Mouse (Mus musculus) midbrain, postnatal 0 days (tissue): ENCODE data around the gene Sh3bp1. TPM values are rescaled to one million over a fixed set of nuclear protein-coding genes. Genes with fewer than 3 reads are reported as not detected.

Experiments used
- ATAC-seq: fragments of 200-750 bp; cut with Nextera tagmentation; 2 replicates; pipeline ENCODE4 v1.8.0; 2017; ENCODE audit warnings: moderate number of reproducible peaks, mild to moderate bottlenecking, moderate TSS enrichment, moderate library complexity; ENCODE audit not compliant: low FRiP score
- DNase-seq: peaks from one replicate; pipeline ENCODE4 v3.0.0-alpha.2; 2015; ENCODE audit warnings: low spot score
- H3K27ac ChIP-seq: fragments of 300-500 bp; sonication (generic); 2 replicates; pipeline ENCODE4 v1.5.1; 2014; ENCODE audit warnings: low read depth, mild to moderate bottlenecking, low read length, mixed read lengths
- H3K27me3 ChIP-seq: fragments of 300-500 bp; sonication (generic); 2 replicates; pipeline ENCODE4 v1.6.1; 2014; ENCODE audit warnings: low read length, control low read depth, mixed read lengths; ENCODE audit not compliant: insufficient read depth
- H3K36me3 ChIP-seq: fragments of 300-500 bp; sonication (generic); 2 replicates; pipeline ENCODE4 v1.6.1; 2014; ENCODE audit warnings: low read length, control low read depth, mixed read lengths; ENCODE audit not compliant: insufficient read depth
- H3K4me1 ChIP-seq: fragments of 300-500 bp; sonication (generic); 2 replicates; pipeline ENCODE4 v1.6.1; 2014; ENCODE audit warnings: mild to moderate bottlenecking, control low read depth, antibody characterized with exemption, low read length, mixed read lengths; ENCODE audit not compliant: insufficient read depth
- H3K4me2 ChIP-seq: fragments of 300-500 bp; sonication (generic); 2 replicates; pipeline ENCODE4 v1.6.1; 2014; ENCODE audit warnings: low read depth, mild to moderate bottlenecking, low read length, mixed read lengths; ENCODE audit not compliant: poor library complexity, severe bottlenecking
- H3K4me3 ChIP-seq: fragments of 300-500 bp; sonication (generic); 2 replicates; pipeline ENCODE4 v1.5.1; 2014; ENCODE audit warnings: low read depth, mild to moderate bottlenecking, low read length, moderate library complexity
- H3K9ac ChIP-seq: fragments of 300-500 bp; sonication (generic); replicated peaks from 2 replicates; pipeline ENCODE4 v1.6.1; 2014; ENCODE audit warnings: mild to moderate bottlenecking, low read length, moderate library complexity, mixed read lengths; ENCODE audit not compliant: poor library complexity, severe bottlenecking
- H3K9me3 ChIP-seq: fragments of 300-500 bp; sonication (generic); 2 replicates; pipeline ENCODE4 v1.6.1; 2016; ENCODE audit warnings: low read length, control low read depth
- CTCF ChIP-seq: IDR thresholded peaks from 2 replicates; pipeline ENCODE4 v1.5.1; 2016; ENCODE audit warnings: antibody characterized with exemption, mild to moderate bottlenecking
- WGBS: fragments of 180-500 bp; shearing (Covaris S2); extraction: QIAGEN DNeasy Blood & Tissue Kit; methylation state at CpG from one replicate; pipeline ENCODE4 v1.1.7; 2014; 5-methylcytosine and 5-hydroxymethylcytosine counted together
- polyA plus RNA-seq: library from polyadenylated mRNA; unstranded; fragments of >200 nt; fragmentation: Nextera tagmentation; extraction: Ambion mirVana; gene quantifications from 2 replicates; pipeline ENCODE4 v1.2.1, GENCODE M21; 2015
- total RNA-seq: library from RNA; depleted of rRNA; stranded (reverse); fragments of >200 nt; gene quantifications from 2 replicates; pipeline ENCODE4 v1.2.3, GENCODE M21; 2014

The Sh3bp1 gene
- total and polyA plus RNA-seq, 2 experiments from 2014 or later, result 4.2 to 4.7 TPM

DNA sequence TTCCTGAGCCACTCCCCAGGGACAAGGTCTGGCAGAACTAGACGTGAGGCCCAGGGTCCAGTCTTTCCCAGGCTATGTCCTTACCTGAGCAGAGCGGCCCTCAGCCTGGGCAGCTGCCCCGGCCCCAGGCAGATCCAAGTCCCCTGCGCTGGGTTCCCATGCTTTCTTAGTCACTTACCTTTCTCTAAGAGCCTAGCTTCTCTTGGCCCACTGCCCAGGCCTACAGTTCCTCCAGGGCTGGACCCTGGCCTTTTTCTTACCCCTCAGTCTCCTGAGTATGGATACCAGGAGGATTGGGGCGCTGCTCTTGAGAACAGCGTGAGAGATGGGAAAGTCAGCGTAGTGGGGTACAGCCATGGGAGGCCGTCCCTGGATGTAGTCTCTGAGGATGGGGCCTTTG lies 19.1 kb upstream of the Sh3bp1 start:
- H3K9ac ChIP-seq, result no peak overlapping the region
- H3K36me3 ChIP-seq, result peaks cover 40% of the 10 kb centered on the region
- H3K4me3 ChIP-seq, result no peak overlapping the region
- ATAC-seq (no peak), DNase-seq (no peak)
- no peaks in the 10 kb centered on the region for H3K9me3 ChIP-seq
- TF ChIP-seq CTCF, result no peak
- 90% methylated on average over 8 of the region's 8 CpGs for WGBS
- no peaks in the 10 kb centered on the region for H3K27me3 ChIP-seq
- H3K4me1 ChIP-seq, result peaks cover 9% of the 10 kb centered on the region
- H3K27ac ChIP-seq, result no peak overlapping the region
- no peak overlapping the region for H3K4me2 ChIP-seq

GRCm38 (mm10) chr15:78881828-78882227 lies 17.7 kb upstream of the Sh3bp1 start:
- 83% methylated on average over 3 of the region's 3 CpGs for WGBS
- peaks cover 53% of the 10 kb centered on the region for H3K36me3 ChIP-seq
- peaks cover 7% of the 10 kb centered on the region; the same call in 1 of the 2 replicates for H3K4me1 ChIP-seq

GRCm38 (mm10) chr15:78889401-78889853 lies 10.1 kb upstream of the Sh3bp1 start:
- H3K36me3 ChIP-seq, result peaks cover 76% of the 10 kb centered on the region
- ATAC-seq, result no peak
- WGBS, result 27% methylated on average over 13 of the region's 13 CpGs

More at GRCm38 (mm10) chr15:78881828-78882227, 17.7 kb upstream of the Sh3bp1 start:
- no peak overlapping the region for H3K4me2 ChIP-seq
- H3K27me3 ChIP-seq, result no peaks in the 10 kb centered on the region
- ATAC-seq, result no peak
- no peaks in the 10 kb centered on the region for H3K9me3 ChIP-seq
- H3K9ac ChIP-seq, result no peak overlapping the region
- H3K4me3 ChIP-seq, result no peak overlapping the region
- TF ChIP-seq CTCF, result peak; percentile 41; the same call in 1 of the 2 replicates
- no peak overlapping the region for H3K27ac ChIP-seq
- DNase-seq, result no peak

DNA sequence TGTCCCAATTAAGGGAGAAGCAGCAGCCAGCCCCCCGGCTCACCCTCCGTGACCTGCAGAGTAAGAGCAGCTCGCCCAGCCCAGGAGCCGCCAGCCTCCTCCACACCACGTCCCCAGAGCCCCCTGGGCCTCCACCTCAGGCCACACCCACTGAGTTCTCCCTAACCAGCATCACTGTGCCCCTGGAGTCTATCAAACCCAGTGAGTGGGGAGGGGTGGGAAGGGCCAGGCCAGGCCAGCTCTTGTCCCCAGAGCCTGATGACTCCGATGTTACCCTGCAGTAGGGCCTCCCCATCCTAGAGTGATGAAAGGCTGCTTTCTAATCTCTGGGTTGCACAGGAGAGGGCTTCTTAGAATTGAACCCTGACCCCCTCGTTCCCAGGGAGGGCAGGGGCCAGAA lies 7.1 kb upstream of the Sh3bp1 start:
- no peak for ATAC-seq
- no peaks in the 10 kb centered on the region for H3K9me3 ChIP-seq
- no peak overlapping the region for H3K4me3 ChIP-seq
- no peak overlapping the region for H3K4me2 ChIP-seq
- WGBS, result 68% methylated on average over 7 of the region's 7 CpGs
- H3K36me3 ChIP-seq, result peaks cover 57% of the 10 kb centered on the region
- no peak overlapping the region for H3K9ac ChIP-seq
- no peak for TF ChIP-seq CTCF
- H3K4me1 ChIP-seq, result no peaks in the 10 kb centered on the region
- H3K27me3 ChIP-seq, result no peaks in the 10 kb centered on the region
- no peak overlapping the region for H3K27ac ChIP-seq
- no peak for DNase-seq

More at GRCm38 (mm10) chr15:78889401-78889853, 10.1 kb upstream of the Sh3bp1 start:
- no peak for DNase-seq
- no peak for TF ChIP-seq CTCF
- H3K9me3 ChIP-seq, result no peaks in the 10 kb centered on the region
- no peak overlapping the region for H3K4me3 ChIP-seq
- H3K4me2 ChIP-seq, result no peak overlapping the region
- H3K27ac ChIP-seq, result no peak overlapping the region
- no peaks in the 10 kb centered on the region for H3K4me1 ChIP-seq
- H3K9ac ChIP-seq, result no peak overlapping the region
- H3K27me3 ChIP-seq, result no peaks in the 10 kb centered on the region

DNA sequence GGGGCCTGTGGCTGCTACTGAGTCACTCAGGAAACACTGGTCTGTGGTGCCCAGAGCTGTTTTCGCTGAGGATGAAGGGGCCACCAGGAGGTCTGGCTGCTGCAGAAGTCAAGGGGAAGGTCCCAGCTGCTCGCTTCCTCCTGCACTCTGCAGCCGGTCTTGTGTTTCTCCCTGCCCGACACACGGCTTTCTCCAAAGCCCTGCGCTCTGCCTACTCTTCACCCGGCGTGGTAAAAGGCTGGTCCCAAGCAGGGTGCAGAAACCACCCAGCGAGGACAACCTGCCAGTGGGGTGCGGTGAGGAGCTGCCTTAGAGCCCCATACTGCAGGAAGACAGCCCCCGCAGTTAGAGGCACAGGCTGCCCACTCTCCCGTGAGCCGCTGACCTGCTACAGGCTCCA lies 4.8 kb upstream of the Sh3bp1 start:
- Histone ChIP-seq H3K27me3 (peaks cover 2% of the 10 kb centered on the region; the same call in 1 of the 2 replicates), H3K27ac (no peak overlapping the region), H3K9ac (no peak overlapping the region), H3K9me3 (no peaks in the 10 kb centered on the region), H3K4me1 (0 out of 2 replicates have a peak, but pooled peaks cover 2% of the 10 kb centered on the region), H3K36me3 (peaks cover 39% of the 10 kb centered on the region), H3K4me3 (no peak overlapping the region), H3K4me2 (no peak overlapping the region)
- ATAC-seq (no peak), DNase-seq (no peak)
- no peak for TF ChIP-seq CTCF
- 88% methylated on average over 13 of the region's 13 CpGs for WGBS

- Histone ChIP-seq H3K27me3 (peaks cover 3% of the 10 kb centered on the region; the same call in 1 of the 2 replicates), H3K9ac (no peak overlapping the region), H3K4me3 (no peak overlapping the region), H3K36me3 (peaks cover 34% of the 10 kb centered on the region), H3K4me1 (0 out of 2 replicates have a peak, but pooled peaks cover 3% of the 10 kb centered on the region), H3K4me2 (no peak overlapping the region), H3K27ac (no peak overlapping the region), H3K9me3 (no peaks in the 10 kb centered on the region)
- no peak for TF ChIP-seq CTCF
- WGBS, result 89% methylated on average over 2 of the region's 2 CpGs
- DNase-seq (no peak), ATAC-seq (no peak)
These were observed 3.8 kb upstream of the Sh3bp1 start for GRCm38 (mm10) chr15:78895741-78896140.
